Mouse (Mus musculus) myocyte (in vitro differentiated cells): ENCODE measurements around the gene Mrpl53. TPM values are rescaled to one million over a fixed set of nuclear protein-coding genes. Genes with fewer than 3 reads are reported as not detected.
A peak's percentile ranks its signal among the peaks of the same experiment; 100 is the strongest.

ENCODE experiments used
- H3K27me3 ChIP-seq: one replicate; pipeline ENCODE4 v1.6.1; 2011; ENCODE audit not compliant: control insufficient read depth, insufficient read depth, insufficient read length
- H3K36me3 ChIP-seq: one replicate; pipeline ENCODE4 v1.6.1; 2011; ENCODE audit not compliant: control insufficient read depth, insufficient read depth
- H3K4me2 ChIP-seq: one replicate; pipeline ENCODE4 v1.6.1; 2011; ENCODE audit warnings: low read depth, control low read depth
- H3K4me3 ChIP-seq: one replicate; pipeline ENCODE4 v1.5.1; 2011; ENCODE audit warnings: mild to moderate bottlenecking, control low read depth, moderate library complexity
- H3K79me2 ChIP-seq: one replicate; pipeline ENCODE4 v1.6.1; 2011; ENCODE audit not compliant: control insufficient read depth, insufficient read depth
- H3ac ChIP-seq: one replicate; pipeline ENCODE4 v1.6.1; 2011; ENCODE audit not compliant: control insufficient read depth, insufficient read length
- CEBPB ChIP-seq: IDR thresholded peaks from 2 replicates; pipeline ENCODE4 v1.6.1; 2011; ENCODE audit warnings: mild to moderate bottlenecking, moderate library complexity; ENCODE audit not compliant: poor library complexity, insufficient read depth, severe bottlenecking
- E2F4 ChIP-seq: IDR thresholded peaks from one replicate; pipeline ENCODE4 v1.6.1; 2011; ENCODE audit warnings: mild to moderate bottlenecking, control low read depth, moderate library complexity; ENCODE audit not compliant: insufficient read depth
- MAX ChIP-seq: IDR thresholded peaks from one replicate; pipeline ENCODE4 v1.6.1; 2011; ENCODE audit warnings: low read depth, mild to moderate bottlenecking, control low read depth
- MYOD1 ChIP-seq, 3 experiments: IDR thresholded peaks; one replicate each; pipeline ENCODE4 v1.6.1; 2011; ENCODE audit warnings: control low read depth in 2 of 3, low read depth in 2 of 3, mild to moderate bottlenecking in 2 of 3, moderate library complexity in 1 of 3; ENCODE audit not compliant: insufficient read length in 2 of 3, control insufficient read depth in 1 of 3
- MYOG ChIP-seq, 3 experiments: IDR thresholded peaks; one replicate each; pipeline ENCODE4 v1.6.1; 2011; ENCODE audit warnings: control low read depth in 2 of 3, low read depth in 2 of 3, mild to moderate bottlenecking in 2 of 3; ENCODE audit not compliant: insufficient read length in 2 of 3, control insufficient read depth in 1 of 3, insufficient read depth in 1 of 3
- POLR2A ChIP-seq: IDR thresholded peaks from one replicate; pipeline ENCODE4 v1.6.1; 2011; ENCODE audit warnings: low read depth, mild to moderate bottlenecking, control low read depth, moderate library complexity; ENCODE audit not compliant: insufficient read length
- POLR2AphosphoS2 ChIP-seq: IDR thresholded peaks from one replicate; pipeline ENCODE4 v1.6.1; 2011; ENCODE audit warnings: low read depth, control low read depth; ENCODE audit not compliant: insufficient read length
- REST ChIP-seq: IDR thresholded peaks from one replicate; pipeline ENCODE4 v1.6.1; 2011; ENCODE audit warnings: mild to moderate bottlenecking, control low read depth, moderate library complexity; ENCODE audit not compliant: insufficient read depth, insufficient read length
- SRF ChIP-seq: IDR thresholded peaks from one replicate; pipeline ENCODE4 v1.6.1; 2011; ENCODE audit warnings: low read depth; ENCODE audit not compliant: control insufficient read depth, insufficient read length
- TCF12 ChIP-seq: IDR thresholded peaks from one replicate; pipeline ENCODE4 v1.6.1; 2011; ENCODE audit warnings: mild to moderate bottlenecking, control low read depth; ENCODE audit not compliant: poor library complexity, insufficient read depth, severe bottlenecking
- TCF3 ChIP-seq: IDR thresholded peaks from one replicate; pipeline ENCODE4 v1.6.1; 2011; ENCODE audit warnings: low read depth, control low read depth; ENCODE audit not compliant: insufficient read length
- USF1 ChIP-seq: IDR thresholded peaks from one replicate; pipeline ENCODE4 v1.6.1; 2011; ENCODE audit warnings: low read depth, mild to moderate bottlenecking, control low read depth, moderate library complexity
- polyA plus RNA-seq: library from polyadenylated mRNA; unstranded; fragments of >200 nt; fragmentation: generic; extraction: Trizol; gene quantifications from one replicate; pipeline ENCODE4 v1.2.1, GENCODE M21; 2012; ENCODE audit warnings: missing spikeins

Mrpl53 gene
- polyA plus RNA-seq, 1 experiment = 177 TPM

GRCm38 (mm10) chr6:83117165-83117438, 8.3 kb downstream of the Mrpl53 start:
- H3K4me2 ChIP-seq = no peak overlapping the region
- no peak overlapping the region for H3ac ChIP-seq
- peaks cover 21% of the 10 kb centered on the region for H3K79me2 ChIP-seq
- no peaks in the 10 kb centered on the region for H3K36me3 ChIP-seq
- TF ChIP-seq REST (no peak), USF1 (no peak), SRF (no peak), E2F4 (no peak), MYOD1 (IDR thresholded peaks at IDR 0.05; ENCODE audit: control insufficient read depth in 1 of 3, insufficient read length in 2 of 3, low read depth in 2 of 3) (no peak), TCF3 (no peak), MAX (no peak), POLR2AphosphoS2 (no peak), TCF12 (no peak), MYOG (IDR thresholded peaks at IDR 0.05; ENCODE audit: control insufficient read depth in 1 of 3, insufficient read depth in 1 of 3, insufficient read length in 2 of 3, low read depth in 2 of 3) (no peak), CEBPB (no peak), POLR2A (no peak)
- H3K27me3 ChIP-seq = no peaks in the 10 kb centered on the region
- no peak overlapping the region for H3K4me3 ChIP-seq

DNA sequence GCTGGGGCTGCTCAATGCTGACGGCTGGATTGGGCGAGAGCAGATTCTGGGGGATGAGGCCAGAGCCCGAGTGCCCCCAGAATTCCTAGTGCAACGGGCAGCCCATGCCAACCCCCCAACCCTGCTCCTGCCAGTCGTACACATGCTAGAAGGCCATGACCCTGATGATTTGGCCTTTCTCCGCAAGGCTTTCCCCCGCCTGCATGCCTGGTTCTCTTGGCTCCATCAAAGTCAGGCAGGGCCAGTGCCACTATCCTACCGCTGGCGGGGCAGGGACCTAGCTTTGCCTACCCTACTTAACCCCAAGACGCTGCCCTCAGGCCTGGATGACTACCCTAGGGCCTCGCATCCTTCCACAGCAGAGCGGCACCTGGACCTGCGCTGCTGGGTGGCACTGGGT, 8.8 kb downstream of the Mrpl53 start:
- H3K4me3 ChIP-seq = no peak overlapping the region
- no peaks in the 10 kb centered on the region for H3K36me3 ChIP-seq
- no peak overlapping the region for H3K4me2 ChIP-seq
- no peaks in the 10 kb centered on the region for H3K27me3 ChIP-seq
- H3K79me2 ChIP-seq = peaks cover 24% of the 10 kb centered on the region
- TF ChIP-seq POLR2AphosphoS2 (peak; percentile 62), REST (no peak), E2F4 (no peak)
- H3ac ChIP-seq = no peak overlapping the region

DNA sequence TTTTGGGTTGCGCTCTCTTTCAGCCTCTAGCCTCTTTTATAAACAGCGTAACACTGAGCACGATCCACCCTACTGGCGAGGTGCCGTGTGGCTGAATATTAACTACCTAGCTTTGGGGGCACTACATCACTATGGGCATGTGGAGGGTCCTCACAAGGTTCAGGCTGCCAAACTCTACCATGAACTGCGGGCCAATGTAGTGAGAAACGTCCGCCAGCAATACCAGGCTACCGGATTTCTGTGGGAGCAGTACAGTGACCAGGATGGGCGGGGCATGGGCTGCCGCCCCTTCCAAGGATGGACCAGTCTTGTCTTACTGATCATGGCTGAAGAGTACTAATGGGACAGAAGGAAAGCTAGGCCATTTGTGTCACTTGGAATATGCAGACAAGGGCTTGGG, 9.5 kb downstream of the Mrpl53 start:
- Histone ChIP-seq H3K36me3 (no peaks in the 10 kb centered on the region), H3K4me3 (no peak overlapping the region), H3ac (no peak overlapping the region), H3K79me2 (peaks cover 27% of the 10 kb centered on the region), H3K4me2 (no peak overlapping the region), H3K27me3 (no peaks in the 10 kb centered on the region)
- TF ChIP-seq POLR2AphosphoS2 (peak; percentile 54), MYOD1 (IDR thresholded peaks at IDR 0.05; ENCODE audit: control insufficient read depth in 1 of 3, insufficient read length in 2 of 3, low read depth in 2 of 3) (no peak), POLR2A (peak; percentile 19)

DNA sequence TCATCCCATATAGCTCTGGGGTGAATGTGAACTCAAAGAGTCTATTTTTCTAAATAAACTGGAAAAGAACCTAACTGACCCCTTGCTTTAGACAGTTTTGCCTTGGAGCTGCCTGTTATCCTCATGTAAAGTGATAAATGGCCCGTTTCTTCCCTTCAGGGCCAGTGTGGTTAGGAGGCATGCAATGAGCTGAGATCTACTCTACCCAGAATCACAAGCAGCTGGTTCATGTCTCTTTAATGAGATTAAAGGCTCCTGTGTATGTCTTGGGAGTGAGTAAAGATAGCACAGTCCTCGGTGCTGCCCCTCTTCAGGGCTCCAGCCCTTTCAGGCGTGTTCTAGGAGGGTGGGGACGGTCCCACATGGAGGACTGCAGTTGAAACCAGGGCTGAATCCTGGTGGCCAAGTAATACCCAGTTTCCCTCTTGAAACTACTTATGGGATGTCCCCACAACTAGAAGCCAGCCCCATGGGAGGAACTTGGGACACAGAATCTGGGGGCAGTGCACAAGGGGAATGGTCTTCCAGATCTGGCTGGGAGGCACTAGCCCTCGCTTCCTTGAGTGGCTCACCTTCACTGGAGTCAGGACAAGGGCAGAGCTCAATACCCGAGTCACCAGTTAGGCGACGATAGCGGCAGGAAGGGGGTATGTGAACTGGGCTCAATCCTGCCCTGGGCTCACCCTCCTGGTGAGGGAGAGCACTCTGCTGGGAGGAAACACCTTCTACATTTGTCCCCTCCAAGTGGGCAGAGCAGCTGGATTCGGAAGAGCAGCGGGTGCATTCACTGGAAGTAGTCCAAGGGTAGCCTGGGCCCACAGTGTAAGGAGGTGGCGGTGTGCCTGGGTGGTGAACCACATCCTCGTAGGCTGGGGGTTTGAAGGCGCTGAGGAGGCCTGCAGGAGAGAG, 10.2 kb downstream of the Mrpl53 start:
- no peaks in the 10 kb centered on the region for H3K36me3 ChIP-seq
- TF ChIP-seq REST = no peak
- peak; percentile 1 for TF ChIP-seq POLR2A
- TF ChIP-seq MYOG (IDR thresholded peaks at IDR 0.05; ENCODE audit: control insufficient read depth in 1 of 3, insufficient read depth in 1 of 3, insufficient read length in 2 of 3, low read depth in 2 of 3) = no peak
- TF ChIP-seq MYOD1 (IDR thresholded peaks at IDR 0.05; ENCODE audit: control insufficient read depth in 1 of 3, insufficient read length in 2 of 3, low read depth in 2 of 3) = no peak
- H3K4me2 ChIP-seq = peak overlapping the region; percentile 100
- peaks cover 30% of the 10 kb centered on the region for H3K79me2 ChIP-seq
- no peak overlapping the region for H3K4me3 ChIP-seq
- no peaks in the 10 kb centered on the region for H3K27me3 ChIP-seq
- H3ac ChIP-seq = no peak overlapping the region

DNA sequence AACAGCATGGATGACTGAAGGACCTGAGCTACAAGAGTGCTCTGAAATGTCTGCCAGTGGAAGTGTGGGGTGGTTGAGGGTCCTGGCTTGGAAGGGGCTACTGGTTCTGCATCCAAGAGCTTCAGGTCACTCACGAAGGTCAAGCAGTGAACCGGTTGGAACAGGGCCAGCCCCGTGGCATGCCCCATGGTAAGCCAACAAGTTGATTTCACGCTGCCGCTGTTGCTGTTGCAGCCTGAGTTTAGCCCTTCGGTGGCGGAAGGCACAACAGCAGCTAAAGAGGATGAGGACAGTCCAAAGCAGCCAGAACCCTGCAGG, 10.9 kb downstream of the Mrpl53 start:
- peaks cover 30% of the 10 kb centered on the region for H3K79me2 ChIP-seq
- no peaks in the 10 kb centered on the region for H3K27me3 ChIP-seq
- H3K4me2 ChIP-seq = peak overlapping the region; percentile 100
- no peak overlapping the region for H3ac ChIP-seq
- TF ChIP-seq REST = no peak
- peak; percentile 21 for TF ChIP-seq POLR2AphosphoS2
- TF ChIP-seq USF1 = no peak
- peak; percentile 9 for TF ChIP-seq POLR2A
- no peak for TF ChIP-seq MYOG (IDR thresholded peaks at IDR 0.05; ENCODE audit: control insufficient read depth in 1 of 3, insufficient read depth in 1 of 3, insufficient read length in 2 of 3, low read depth in 2 of 3)
- no peak for TF ChIP-seq CEBPB
- no peaks in the 10 kb centered on the region for H3K36me3 ChIP-seq
- H3K4me3 ChIP-seq = peak overlapping the region; percentile 59
